Mouse (Mus musculus): ENCODE measurements at regions not wholly inside any gene's neighbourhood (a gene's known extent, or its start where the extent isn't known, plus 50 kb on each side); places are given as distances from the start of the nearest gene placed in this dataset.
"Not testable (repeated sequence)": the region's sequence is repeated elsewhere in the genome, so short reads cannot be mapped to it uniquely, and the experiment has no call there.

DNA sequence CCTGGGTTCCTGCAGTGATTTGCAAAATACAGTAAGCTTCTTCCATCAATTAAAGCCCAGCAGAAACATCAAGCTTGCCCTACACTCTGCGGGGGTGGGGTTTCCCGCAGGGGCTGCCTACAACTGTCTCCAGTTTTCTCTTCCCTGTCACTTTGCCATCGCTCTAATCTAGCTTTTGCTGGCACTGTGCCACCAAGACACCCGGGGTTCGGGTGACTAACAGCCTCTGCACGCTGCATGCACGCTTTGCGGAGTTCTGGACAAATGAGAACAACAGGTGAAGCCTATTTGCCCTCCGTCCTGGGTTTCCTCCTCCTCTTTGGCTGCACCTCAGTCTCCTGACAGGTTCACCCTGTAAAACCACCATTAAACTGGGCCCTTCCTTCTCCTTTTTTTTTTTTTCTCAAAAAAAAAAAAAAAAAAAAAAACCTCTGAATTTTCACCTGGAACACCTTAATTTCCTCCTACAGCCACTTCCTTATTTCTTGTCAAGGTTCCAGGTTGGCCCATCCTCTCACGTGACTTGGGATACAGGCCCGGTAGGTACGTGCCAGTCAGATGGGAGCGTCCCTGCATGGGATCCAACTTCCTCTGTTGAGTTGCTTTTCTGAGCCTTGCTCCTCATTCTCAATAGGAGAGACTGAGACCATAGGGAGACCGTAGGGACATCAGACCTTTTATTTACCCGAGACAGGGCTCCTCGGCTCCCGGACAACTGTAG lies 262.7 kb downstream of the Gadd45g start:
- DNase-seq, result no peak

GRCm38 (mm10) chr13:52110750-52111149 lies 264.3 kb downstream of the Gadd45g start:
- DNase-seq, result no peak

DNA sequence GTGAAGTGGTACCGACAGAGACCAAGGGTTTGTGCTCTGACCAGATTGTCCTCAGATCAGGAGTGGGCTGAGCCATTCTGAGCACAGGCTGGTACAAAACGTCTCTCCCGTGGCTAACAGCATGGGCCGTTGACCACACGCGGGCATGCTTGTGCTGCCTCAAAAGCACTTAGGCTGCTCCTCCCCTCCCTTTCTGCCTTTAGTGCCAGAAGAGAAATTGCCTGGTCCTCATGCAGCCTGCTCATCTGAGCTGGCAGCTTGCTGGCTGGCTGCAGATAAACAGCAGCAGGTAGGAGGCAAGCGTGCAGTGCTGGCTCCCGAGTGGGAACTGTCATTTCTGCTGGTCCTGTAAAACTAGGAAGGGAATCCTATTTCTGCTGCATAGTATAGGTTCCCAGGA lies 267.1 kb downstream of the Gadd45g start:
- no peak for DNase-seq

GRCm38 (mm10) chr13:52114431-52114830 lies 268.0 kb downstream of the Gadd45g start:
- no peak for DNase-seq

- no peak for DNase-seq
These were observed 268.5 kb downstream of the Gadd45g start for GRCm38 (mm10) chr13:52114962-52115361.

DNA sequence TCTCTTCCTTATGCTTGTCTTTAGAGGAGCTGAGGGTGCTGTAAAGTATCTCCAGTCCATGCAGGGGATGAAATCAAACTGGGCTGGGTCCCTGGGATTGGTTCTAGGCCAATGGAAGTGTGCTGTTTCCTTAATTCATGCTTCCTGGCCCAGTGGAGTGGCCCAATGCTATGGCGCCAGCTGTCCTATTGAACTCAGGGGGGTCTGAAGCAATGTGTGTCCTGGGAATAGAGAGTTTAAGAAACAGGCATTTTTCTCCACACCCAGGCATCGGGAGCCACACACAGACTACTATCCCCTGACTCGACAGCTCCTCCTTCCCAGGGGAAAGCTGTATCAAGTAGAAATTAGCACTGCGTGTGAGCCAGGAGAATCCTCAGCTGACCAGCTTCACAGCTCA lies 269.8 kb downstream of the Gadd45g start:
- no peak for DNase-seq

GRCm38 (mm10) chr13:52116756-52117155 lies 270.3 kb downstream of the Gadd45g start:
- no peak for DNase-seq

- no peak for DNase-seq
These were observed 274.3 kb downstream of the Gadd45g start for GRCm38 (mm10) chr13:52120795-52121194.

GRCm38 (mm10) chr13:52125037-52125436 lies 278.6 kb downstream of the Gadd45g start:
- no peak for DNase-seq

- no peak for DNase-seq
These were observed 281.3 kb downstream of the Gadd45g start for GRCm38 (mm10) chr13:52127751-52128150.

DNA sequence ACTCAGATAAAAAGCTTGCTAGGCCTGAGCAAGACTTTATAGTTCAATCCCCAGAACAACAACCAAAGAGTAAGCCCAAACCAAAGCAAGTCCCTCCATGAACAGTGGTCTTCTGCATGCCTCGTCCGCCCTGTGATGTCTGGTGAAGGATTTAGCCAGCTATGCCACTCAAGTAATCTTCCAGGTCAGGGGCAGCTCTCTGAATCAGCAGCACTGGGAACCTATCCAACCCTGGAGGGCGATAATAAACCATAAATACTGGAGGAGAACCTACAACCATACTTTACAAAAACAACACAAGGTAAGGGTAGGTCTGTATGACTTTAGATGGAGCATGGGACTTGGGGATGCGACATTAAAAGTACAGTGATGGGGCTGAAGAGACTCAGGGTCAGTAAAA lies 283.0 kb downstream of the Gadd45g start:
- no peak for DNase-seq

DNA sequence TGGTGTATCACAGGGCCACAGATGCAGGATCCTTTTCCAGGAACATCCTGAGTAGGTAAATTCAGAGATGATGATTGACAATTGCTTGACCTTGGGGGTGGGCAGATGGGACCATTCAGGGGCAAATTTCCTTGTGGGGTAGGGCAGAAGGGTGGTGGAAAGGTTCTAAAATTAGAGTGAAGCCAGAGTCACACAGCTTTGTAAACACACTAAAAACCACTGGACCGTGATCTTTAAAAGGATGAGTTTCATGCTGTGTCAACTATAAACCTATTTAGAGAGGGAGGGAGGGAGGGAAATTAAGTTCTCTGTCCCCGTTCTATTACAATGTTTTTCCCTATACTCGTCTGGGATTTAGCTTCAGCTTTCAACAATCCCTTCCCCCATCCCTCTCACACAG lies 286.7 kb downstream of the Gadd45g start:
- no peak for DNase-seq

GRCm38 (mm10) chr13:52138331-52138945 lies 292.0 kb downstream of the Gadd45g start:
- DNase-seq, result no peak

GRCm38 (mm10) chr13:52139140-52139809 lies 292.8 kb downstream of the Gadd45g start:
- no peak for DNase-seq

GRCm38 (mm10) chr13:52140221-52140620 lies 293.7 kb downstream of the Gadd45g start:
- DNase-seq, result no peak

DNA sequence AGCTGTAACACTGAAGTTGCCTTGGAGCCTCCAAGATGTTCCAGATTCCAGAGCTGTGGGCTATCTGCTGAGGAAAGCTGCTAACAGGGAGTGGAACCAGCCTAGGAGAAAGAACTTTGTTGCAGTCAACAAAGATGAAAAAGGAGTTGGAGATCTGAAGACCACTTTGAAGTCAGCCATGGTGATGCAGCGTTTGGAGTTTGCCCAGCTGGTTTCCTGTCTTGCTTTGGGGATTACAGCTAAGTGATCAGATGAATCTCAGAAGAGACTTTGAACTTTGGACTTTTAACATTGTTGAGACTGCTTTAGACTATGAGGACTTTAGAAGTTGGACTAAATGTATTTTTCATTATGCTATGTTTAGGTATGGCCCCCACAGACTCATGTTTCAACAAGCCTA lies 297.6 kb downstream of the Gadd45g start:
- DNase-seq, result not testable (repeated sequence)

GRCm38 (mm10) chr13:52145926-52146325 lies 299.4 kb downstream of the Gadd45g start:
- no peak for DNase-seq

DNA sequence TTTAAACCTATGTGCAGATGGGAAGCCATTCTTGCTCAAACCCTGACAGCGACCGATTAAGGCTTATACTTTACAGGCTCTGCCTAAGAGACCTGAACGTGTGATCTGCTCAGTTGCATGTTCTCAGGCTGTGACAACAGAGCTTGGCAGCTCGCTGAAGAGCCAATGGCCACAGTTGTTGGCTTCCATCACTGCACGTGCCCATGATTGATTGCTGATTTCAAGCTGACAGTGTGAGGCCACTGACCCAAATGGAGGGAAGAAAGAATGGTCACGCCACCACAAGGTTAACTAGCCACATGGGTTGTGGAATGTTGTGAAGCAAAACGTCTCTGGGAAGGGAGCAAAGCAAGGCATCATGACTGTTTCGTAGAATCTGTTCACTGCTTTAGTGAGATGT lies 303.8 kb downstream of the Gadd45g start:
- DNase-seq, result no peak

DNA sequence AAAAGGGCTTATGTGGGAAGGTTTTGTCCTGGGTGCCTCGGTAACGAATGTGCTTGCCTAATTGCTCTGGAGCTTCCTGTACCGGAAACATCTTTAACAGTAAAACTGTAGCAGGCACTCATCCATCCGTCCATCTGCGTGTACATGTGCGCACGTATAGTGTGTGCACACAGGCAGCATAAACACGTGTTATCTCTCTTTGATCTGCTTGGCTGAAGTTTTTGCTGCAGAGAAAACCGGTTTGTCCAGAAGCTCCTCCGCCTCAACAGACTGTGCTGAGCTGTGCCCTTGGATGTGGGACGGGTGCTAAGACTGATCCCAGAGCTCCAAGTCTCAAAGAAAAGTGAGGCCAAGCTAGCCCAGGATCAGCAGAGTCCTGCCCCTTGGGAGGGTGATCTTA lies 305.3 kb downstream of the Gadd45g start:
- peak; percentile 28 for DNase-seq

- DNase-seq, result no peak
These were observed 305.7 kb downstream of the Gadd45g start for GRCm38 (mm10) chr13:52152221-52152620.

DNA sequence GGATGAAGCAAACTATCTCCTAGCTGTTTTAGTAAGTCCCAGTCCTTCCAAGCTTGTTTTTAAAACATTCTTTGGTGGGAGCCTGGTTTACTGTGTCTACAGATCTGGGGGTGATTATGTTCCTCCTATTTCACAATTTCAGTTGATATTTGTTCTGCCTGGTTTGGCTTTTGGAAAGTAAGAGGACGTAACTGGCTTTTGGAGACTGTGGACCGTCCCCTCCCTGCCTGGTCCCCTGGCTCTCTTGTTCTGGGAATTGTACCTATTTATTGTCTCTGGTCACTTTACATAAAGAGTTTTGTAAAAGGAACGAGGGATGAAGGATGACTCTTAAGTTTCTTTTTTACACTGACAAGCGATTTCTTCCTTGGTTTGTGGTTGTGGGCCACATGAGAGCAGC lies 306.6 kb downstream of the Gadd45g start:
- DNase-seq, result no peak

DNA sequence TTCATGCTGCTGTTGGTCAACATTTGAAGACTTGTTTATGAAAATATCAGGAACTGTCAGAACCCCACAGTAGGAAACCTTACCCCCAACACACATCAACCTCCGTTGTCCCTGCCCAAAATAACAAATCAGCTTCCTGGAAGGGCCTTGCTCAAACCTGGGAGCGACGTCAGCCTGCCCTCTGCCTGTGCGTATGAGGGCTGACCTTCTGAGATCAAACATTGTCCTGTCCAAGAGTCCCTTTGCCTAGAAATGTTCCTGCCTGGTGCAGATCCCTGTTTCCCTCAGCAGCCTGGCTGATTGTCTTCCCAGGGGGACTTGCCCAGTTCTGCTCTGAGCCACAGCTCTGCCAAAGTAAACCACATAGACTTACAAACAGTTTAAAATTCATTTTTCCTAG lies 307.1 kb downstream of the Gadd45g start:
- no peak for DNase-seq

DNA sequence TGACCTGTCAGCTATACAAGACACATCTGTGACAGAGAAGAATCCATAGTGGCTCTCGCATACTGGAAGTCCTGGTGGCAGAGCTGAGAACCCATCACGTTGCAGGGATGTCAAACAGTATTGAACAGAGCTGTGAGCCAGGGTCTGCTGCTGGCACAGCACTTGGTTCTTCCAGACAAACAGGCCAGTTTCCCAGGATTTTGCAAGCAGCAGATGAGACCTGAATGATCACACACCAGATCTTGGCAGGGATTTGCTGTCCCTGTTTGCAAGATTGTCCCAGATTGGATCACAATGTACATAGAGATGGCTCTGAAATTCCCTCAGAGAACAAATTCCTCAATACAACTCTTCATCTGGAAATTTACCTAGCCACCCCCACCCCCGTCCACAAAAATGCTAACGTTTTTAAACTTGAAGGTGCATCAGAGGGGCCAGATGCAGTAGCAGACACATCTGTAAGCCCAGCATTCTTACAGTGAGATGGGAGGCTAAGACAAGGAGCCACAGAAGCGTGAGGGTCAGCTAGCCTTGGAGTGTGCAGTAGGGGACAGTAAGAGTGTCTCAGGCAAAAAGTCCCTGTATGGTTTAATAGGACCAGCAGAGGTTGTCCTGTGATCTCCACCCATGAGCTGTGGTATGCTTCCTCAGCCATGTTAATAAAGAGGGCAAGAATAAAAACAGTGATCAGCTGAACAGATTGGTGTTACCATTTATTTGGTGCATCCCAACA lies 307.8 kb downstream of the Gadd45g start:
- no peak for DNase-seq
